Mouse (Mus musculus) gastrocnemius, postnatal 4 days (tissue): ENCODE results near the gene 4932438A13Rik. TPM values are rescaled to one million over a fixed set of nuclear protein-coding genes. Genes with fewer than 3 reads are reported as not detected.

Source experiments
- DNase-seq, 2 experiments: peaks; one replicate each; pipeline ENCODE4 v3.0.0; 2021 to 2022; ENCODE audit warnings: low spot score in 2 of 2, mixed read lengths in 2 of 2
- total RNA-seq, 2 experiments: library from RNA; stranded (reverse); gene quantifications; 2 replicates each; pipeline ENCODE4 v1.2.3; 2021

Gene 4932438A13Rik
- total RNA-seq, 2 experiments from 2014 or later, result 39.4 to 48.7 TPM

GRCm38 (mm10) chr3:36917832-36918231 lies 54.9 kb downstream of the 4932438A13Rik start:
- no peak for DNase-seq

- no peak for DNase-seq
These were observed 55.4 kb downstream of the 4932438A13Rik start for GRCm38 (mm10) chr3:36918322-36918721.

- no peak for DNase-seq
These were observed 78.7 kb downstream of the 4932438A13Rik start for GRCm38 (mm10) chr3:36941572-36941971.

GRCm38 (mm10) chr3:36942108-36942507 lies 79.2 kb downstream of the 4932438A13Rik start:
- no peak for DNase-seq

GRCm38 (mm10) chr3:36943706-36944105 lies 80.8 kb downstream of the 4932438A13Rik start:
- no peak for DNase-seq

GRCm38 (mm10) chr3:37037979-37038378 lies 175.1 kb downstream of the 4932438A13Rik start:
- no peak for DNase-seq

- DNase-seq, result no peak
These were observed 176.9 kb downstream of the 4932438A13Rik start for GRCm38 (mm10) chr3:37039811-37040210.

GRCm38 (mm10) chr3:37051491-37051890 lies 188.6 kb downstream of the 4932438A13Rik start:
- DNase-seq, result no peak

GRCm38 (mm10) chr3:37063406-37063805 lies 200.5 kb downstream of the 4932438A13Rik start, which contains the start of gene Adad1:
Gene Adad1 (plus strand): TSS chr3:37063527.
- DNase-seq, result peak in 1 of 2 experiments; percentile 17

GRCm38 (mm10) chr3:37073211-37073610 lies 210.3 kb downstream of the 4932438A13Rik start:
- peak; percentile 28 to 48 for DNase-seq

GRCm38 (mm10) chr3:37084860-37085259 lies 222.0 kb downstream of the 4932438A13Rik start:
- no peak for DNase-seq

- DNase-seq, result no peak
These were observed 227.8 kb downstream of the 4932438A13Rik start for GRCm38 (mm10) chr3:37090721-37091120.

Other genes starting within 250 kb of the 4932438A13Rik start
- gene Bbs7, start 249.6 kb upstream of the 4932438A13Rik start, total RNA-seq, result 1 to 10 TPM; 7.4 to 9.5 TPM
- gene Trpc3, start 172.9 kb upstream of the 4932438A13Rik start, total RNA-seq, result 10 to 100 TPM in 1 of 2 experiments, 1 to 10 TPM in 1; 8.6 to 10.3 TPM
- under 1 TPM in 1 of 2 experiments, not detected in 1; 0.42 TPM for gene Adad1, start 200.4 kb downstream of the 4932438A13Rik start, total RNA-seq